Mouse (Mus musculus) intestine, postnatal 0 days (tissue): ENCODE results near the gene Gbx2. TPM values are rescaled to one million over a fixed set of nuclear protein-coding genes. Genes with fewer than 3 reads are reported as not detected.

Experiments used
- ATAC-seq: fragments of 200-750 bp; cut with Nextera tagmentation; 2 replicates; pipeline ENCODE4 v1.8.0; 2017; ENCODE audit warnings: mild to moderate bottlenecking, moderate TSS enrichment, moderate library complexity
- H3K27ac ChIP-seq: fragments of 300-500 bp; sonication (generic); 2 replicates; pipeline ENCODE4 v1.5.1; 2014; ENCODE audit warnings: mild to moderate bottlenecking, low read depth, low read length, moderate library complexity
- H3K27me3 ChIP-seq: fragments of 300-500 bp; sonication (generic); replicated peaks from 2 replicates; pipeline ENCODE4 v1.6.1; 2014; ENCODE audit warnings: low read length, mixed read lengths; ENCODE audit not compliant: control insufficient read depth, insufficient read depth
- H3K36me3 ChIP-seq: fragments of 300-500 bp; sonication (generic); 2 replicates; pipeline ENCODE4 v1.6.1; 2014; ENCODE audit warnings: mild to moderate bottlenecking, moderate library complexity; ENCODE audit not compliant: control insufficient read depth, insufficient read depth
- H3K4me1 ChIP-seq: fragments of 300-500 bp; sonication (generic); replicated peaks from 2 replicates; pipeline ENCODE4 v1.6.1; 2014; ENCODE audit warnings: antibody characterized with exemption, low read length, mixed read lengths; ENCODE audit not compliant: control insufficient read depth, insufficient read depth
- H3K4me2 ChIP-seq: fragments of 300-500 bp; sonication (generic); replicated peaks from 2 replicates; pipeline ENCODE4 v1.6.1; 2014; ENCODE audit warnings: low read depth, mild to moderate bottlenecking, moderate library complexity
- H3K4me3 ChIP-seq: fragments of 300-500 bp; sonication (generic); 2 replicates; pipeline ENCODE4 v1.5.1; 2014; ENCODE audit warnings: low read depth, low read length
- H3K9ac ChIP-seq: fragments of 300-500 bp; sonication (generic); 2 replicates; pipeline ENCODE4 v1.6.1; 2014; ENCODE audit warnings: mild to moderate bottlenecking, low read depth, low read length
- H3K9me3 ChIP-seq: fragments of 300-500 bp; sonication (generic); 2 replicates; pipeline ENCODE4 v1.6.1; 2016; ENCODE audit warnings: mixed run types; ENCODE audit not compliant: control insufficient read depth
- CTCF ChIP-seq: sonication (generic); IDR thresholded peaks from 2 replicates; pipeline ENCODE4 v1.5.1; 2016; ENCODE audit warnings: low read depth, mild to moderate bottlenecking, control low read depth, antibody characterized with exemption, moderate library complexity
- WGBS: fragments of 180-500 bp; shearing (Covaris S2); extraction: QIAGEN DNeasy Blood & Tissue Kit; methylation state at CpG from one replicate; pipeline ENCODE4 v1.1.7; 2014; 5-methylcytosine and 5-hydroxymethylcytosine counted together
- polyA plus RNA-seq: library from polyadenylated mRNA; unstranded; fragments of >200 nt; fragmentation: Nextera tagmentation; extraction: Ambion mirVana; gene quantifications from 2 replicates; pipeline ENCODE4 v1.2.1, GENCODE M21; 2015

Gene Gbx2
- polyA plus RNA-seq, 1 experiment from 2014 or later, result 0.08 TPM

DNA sequence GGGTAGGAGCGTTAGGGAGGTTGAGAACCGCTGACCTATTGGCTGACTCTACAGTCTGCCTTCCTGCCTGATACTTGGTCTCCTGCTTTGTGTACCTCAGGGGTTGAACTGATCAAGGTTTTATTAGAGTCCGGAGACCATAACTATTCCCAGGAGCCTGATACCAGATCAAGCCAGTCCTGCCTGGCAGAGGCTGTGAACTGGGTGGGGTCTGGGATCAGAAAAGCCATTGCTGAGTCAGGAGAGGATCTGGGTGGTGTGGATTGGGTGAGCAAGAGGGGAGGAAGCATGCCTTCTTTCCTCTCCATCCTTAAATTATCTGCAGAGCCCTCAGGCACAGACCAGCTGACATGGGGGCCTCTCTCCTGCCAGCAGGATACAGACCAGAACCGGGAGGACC is 28.4 kb upstream of the Gbx2 start:
- WGBS, result 63% methylated on average over 4 of the region's 4 CpGs
- H3K4me1 ChIP-seq, result no peaks in the 10 kb centered on the region
- no peak overlapping the region for H3K4me2 ChIP-seq
- no peaks in the 10 kb centered on the region for H3K36me3 ChIP-seq
- ATAC-seq, result no peak
- H3K27ac ChIP-seq, result no peak overlapping the region
- H3K4me3 ChIP-seq, result no peak overlapping the region
- no peaks in the 10 kb centered on the region for H3K9me3 ChIP-seq
- TF ChIP-seq CTCF, result no peak
- 0 out of 2 replicates have a peak, but pooled peaks cover 3% of the 10 kb centered on the region for H3K27me3 ChIP-seq
- no peak overlapping the region for H3K9ac ChIP-seq

- ATAC-seq, result no peak
- no peak overlapping the region for H3K27ac ChIP-seq
- peak; percentile 95 for TF ChIP-seq CTCF
- WGBS, result 2% methylated on average over 16 of the region's 16 CpGs
- H3K9ac ChIP-seq, result no peak overlapping the region
- no peaks in the 10 kb centered on the region for H3K36me3 ChIP-seq
- peaks cover 62% of the 10 kb centered on the region for H3K27me3 ChIP-seq
- peak overlapping the region; percentile 32; the same call in 1 of the 2 replicates for H3K4me2 ChIP-seq
- no peaks in the 10 kb centered on the region for H3K9me3 ChIP-seq
- H3K4me3 ChIP-seq, result no peak overlapping the region
- H3K4me1 ChIP-seq, result 0 out of 2 replicates have a peak, but pooled peaks cover 4% of the 10 kb centered on the region
Observed at GRCm38 (mm10) chr1:89943202-89943601, 12.2 kb upstream of the Gbx2 start.

DNA sequence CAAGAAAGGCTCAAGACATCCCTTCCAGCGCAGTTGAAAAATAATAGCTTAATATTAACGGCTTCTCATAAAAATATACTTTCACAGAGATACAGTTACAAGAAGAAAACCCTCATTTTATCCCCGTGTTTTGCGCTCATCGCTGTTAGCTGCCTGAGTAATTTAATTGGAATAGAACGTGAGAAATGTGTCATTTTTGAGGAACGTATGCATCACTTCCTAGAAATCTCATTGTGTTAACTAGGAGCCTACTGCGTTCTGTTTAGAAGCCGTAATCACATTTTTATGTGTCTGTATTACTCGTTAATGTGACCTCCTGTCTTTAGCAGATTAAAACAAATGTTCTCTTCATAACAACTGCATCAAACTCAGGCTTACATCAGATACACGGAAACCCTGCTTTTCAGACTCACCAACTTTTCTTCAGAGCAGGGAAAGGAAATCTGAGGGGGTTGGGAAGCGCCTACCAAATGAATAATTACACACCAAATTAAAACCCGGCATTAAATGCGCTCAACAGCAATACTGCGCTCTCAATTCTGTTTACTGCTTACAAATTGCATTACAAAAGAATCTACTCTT is 11.5 kb upstream of the Gbx2 start:
- Histone ChIP-seq H3K36me3 (no peaks in the 10 kb centered on the region), H3K9ac (no peak overlapping the region), H3K9me3 (no peaks in the 10 kb centered on the region), H3K27me3 (peaks cover 69% of the 10 kb centered on the region), H3K4me2 (peak overlapping the region; percentile 46; the same call in 1 of the 2 replicates), H3K27ac (no peak overlapping the region), H3K4me3 (peak overlapping the region; percentile 19; the same call in 1 of the 2 replicates), H3K4me1 (0 out of 2 replicates have a peak, but pooled peaks cover 4% of the 10 kb centered on the region)
- TF ChIP-seq CTCF, result no peak
- ATAC-seq, result no peak
- WGBS, result 11% methylated on average over 15 of the region's 15 CpGs

- no peak for ATAC-seq
- Histone ChIP-seq H3K27me3 (peaks cover 75% of the 10 kb centered on the region), H3K4me1 (0 out of 2 replicates have a peak, but pooled peaks cover 4% of the 10 kb centered on the region), H3K4me2 (peak overlapping the region; percentile 46), H3K36me3 (no peaks in the 10 kb centered on the region), H3K9me3 (no peaks in the 10 kb centered on the region), H3K4me3 (peak overlapping the region; percentile 19; the same call in 1 of the 2 replicates), H3K9ac (no peak overlapping the region), H3K27ac (no peak overlapping the region)
- no peak for TF ChIP-seq CTCF
- 2% methylated on average over 40 of the region's 40 CpGs for WGBS
Observed at GRCm38 (mm10) chr1:89941701-89942381, 10.9 kb upstream of the Gbx2 start.

DNA sequence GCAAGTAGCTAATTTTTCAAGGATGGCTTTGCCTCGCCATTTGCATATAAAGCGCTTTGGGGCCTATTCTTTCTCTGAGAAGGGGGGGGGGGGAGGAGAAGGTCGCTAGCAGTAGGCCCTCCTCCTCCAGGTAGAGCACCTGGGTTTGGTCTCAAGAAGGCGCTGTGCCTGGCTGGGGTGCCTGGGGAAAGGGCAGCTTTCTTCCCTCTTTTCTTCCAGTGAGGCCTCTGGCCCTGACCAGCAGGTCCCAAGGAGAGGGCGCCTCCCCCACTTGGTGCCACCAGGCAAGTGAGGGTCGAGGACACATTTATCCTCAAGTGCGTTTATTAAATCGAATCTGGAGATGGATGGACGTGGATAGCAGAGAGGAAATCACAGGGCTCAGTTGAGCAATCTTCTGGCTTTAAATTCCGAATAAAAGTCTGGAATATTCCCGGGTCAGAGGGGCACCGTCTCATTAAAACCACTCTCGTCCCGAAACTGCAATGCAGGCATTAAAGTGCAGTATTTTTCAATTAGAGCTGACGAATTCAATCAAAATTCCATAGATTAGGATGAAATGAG is 10.1 kb upstream of the Gbx2 start:
- H3K27ac ChIP-seq, result no peak overlapping the region
- H3K9me3 ChIP-seq, result no peaks in the 10 kb centered on the region
- H3K36me3 ChIP-seq, result no peaks in the 10 kb centered on the region
- no peak for TF ChIP-seq CTCF
- H3K4me3 ChIP-seq, result no peak overlapping the region
- whole genome bisulfite sequencing, result 22% methylated on average over 15 of the region's 15 CpGs
- no peak overlapping the region for H3K4me2 ChIP-seq
- no peak overlapping the region for H3K9ac ChIP-seq
- peaks cover 83% of the 10 kb centered on the region for H3K27me3 ChIP-seq
- 0 out of 2 replicates have a peak, but pooled peaks cover 4% of the 10 kb centered on the region for H3K4me1 ChIP-seq
- no peak for ATAC-seq

- WGBS, result 3% methylated on average over 34 of the region's 34 CpGs
- peak; percentile 62 for ATAC-seq
- Histone ChIP-seq H3K27me3 (peaks cover 92% of the 10 kb centered on the region), H3K4me2 (peak overlapping the region; percentile 53), H3K9me3 (no peaks in the 10 kb centered on the region), H3K9ac (no peak overlapping the region), H3K4me1 (0 out of 2 replicates have a peak, but pooled peaks cover 4% of the 10 kb centered on the region), H3K36me3 (no peaks in the 10 kb centered on the region), H3K4me3 (peak overlapping the region; percentile 26), H3K27ac (no peak overlapping the region)
- peak; percentile 90 for TF ChIP-seq CTCF
Observed at GRCm38 (mm10) chr1:89939981-89940726, 9.2 kb upstream of the Gbx2 start.
